Mouse (Mus musculus): Measurements from ENCODE around the gene Dnah3. TPM values are rescaled to one million over a fixed set of nuclear protein-coding genes. Genes with fewer than 3 reads are reported as not detected.
A peak's percentile ranks its signal among the peaks of the same experiment; 100 is the strongest.

Dnah3 gene
- polyA plus RNA-seq (2012; rRNA removed), result 0.01 TPM in 2 replicates

DNA sequence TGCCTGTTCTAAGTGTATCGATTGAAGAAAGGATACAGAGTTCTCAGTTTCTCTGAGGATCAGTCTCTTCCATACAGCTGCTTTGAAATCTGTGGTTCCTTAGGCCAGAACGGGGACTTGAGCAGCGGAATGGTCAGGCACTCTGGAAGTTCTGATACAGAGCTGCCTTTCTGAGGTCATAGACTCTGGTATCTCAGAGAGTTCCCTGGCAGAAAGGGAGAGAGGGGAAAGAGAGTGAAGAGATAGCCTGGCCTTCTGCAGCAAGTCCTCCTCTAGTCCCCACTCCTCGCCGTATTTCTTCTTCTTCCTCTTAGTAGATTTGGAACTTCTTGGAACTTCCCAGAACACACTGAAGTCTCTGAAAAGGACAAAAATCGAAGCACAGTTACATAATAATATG lies at the start of gene Dnah3:
Gene Dnah3, minus strand, starts transcription at position 101 of the 400 bp plus-strand sequence.
- DNase-seq (ENCODE audit: low spot score), result no peak

DNA sequence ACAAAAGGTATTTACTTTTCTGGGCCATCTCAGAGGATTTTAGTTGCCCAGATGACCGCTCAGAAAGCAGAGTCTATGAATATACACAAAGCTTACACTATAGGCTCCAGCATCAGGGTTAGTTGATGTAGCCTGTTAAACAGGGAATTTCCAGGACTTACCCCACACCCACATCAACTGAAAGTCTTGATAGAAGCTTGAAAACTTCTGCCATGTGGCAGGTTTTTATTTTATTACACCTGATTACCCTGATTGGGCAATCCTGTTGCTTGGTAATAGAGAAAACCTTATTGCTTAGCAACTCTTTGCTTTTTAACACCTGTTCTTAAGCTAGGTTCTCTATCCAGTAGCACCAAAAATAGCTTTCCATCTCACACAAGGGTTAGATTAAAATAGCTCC lies 47.7 kb upstream of the Dnah3 start:
- no peak for DNase-seq (ENCODE audit: low spot score)

DNA sequence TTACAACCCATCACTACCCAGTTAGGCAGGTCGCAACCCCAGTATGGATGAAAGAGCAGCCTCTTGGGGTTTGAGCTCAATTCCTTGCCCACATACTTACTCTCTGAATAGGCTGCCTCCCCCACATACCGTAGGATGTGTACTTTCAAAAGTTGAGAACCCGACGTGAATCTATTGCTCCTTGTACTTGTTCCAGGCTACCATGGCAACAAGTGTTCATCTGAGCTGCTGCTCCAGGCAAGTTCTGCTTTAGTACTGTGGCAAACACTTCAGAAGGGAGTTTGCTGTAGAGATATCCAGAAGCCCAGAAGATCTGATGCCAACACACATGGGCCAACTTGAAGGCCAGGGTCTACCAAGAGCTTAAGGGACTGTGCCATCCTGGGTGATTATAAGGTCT lies 33.9 kb upstream of the Dnah3 start:
- DNase-seq (ENCODE audit: low spot score), result no peak

DNA sequence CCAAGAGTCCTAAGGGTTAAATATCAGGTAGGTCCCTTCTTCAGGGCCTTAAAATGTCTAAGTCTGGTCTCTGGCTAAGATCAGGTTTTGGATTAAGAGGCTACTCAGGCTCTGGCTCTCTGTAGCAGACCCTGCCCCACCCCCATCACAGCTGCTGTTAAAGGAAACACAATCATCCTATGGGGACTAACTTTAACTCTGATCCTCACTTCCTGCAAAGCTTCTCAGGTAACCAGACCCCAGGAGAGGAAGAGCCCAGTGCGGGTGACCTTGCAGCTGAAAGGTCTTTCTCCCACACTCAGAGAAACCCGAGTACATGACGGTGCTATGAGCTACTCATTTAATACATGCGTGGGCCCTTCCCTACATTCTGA lies 32.6 kb upstream of the Dnah3 start:
- no peak for DNase-seq (ENCODE audit: low spot score)

DNA sequence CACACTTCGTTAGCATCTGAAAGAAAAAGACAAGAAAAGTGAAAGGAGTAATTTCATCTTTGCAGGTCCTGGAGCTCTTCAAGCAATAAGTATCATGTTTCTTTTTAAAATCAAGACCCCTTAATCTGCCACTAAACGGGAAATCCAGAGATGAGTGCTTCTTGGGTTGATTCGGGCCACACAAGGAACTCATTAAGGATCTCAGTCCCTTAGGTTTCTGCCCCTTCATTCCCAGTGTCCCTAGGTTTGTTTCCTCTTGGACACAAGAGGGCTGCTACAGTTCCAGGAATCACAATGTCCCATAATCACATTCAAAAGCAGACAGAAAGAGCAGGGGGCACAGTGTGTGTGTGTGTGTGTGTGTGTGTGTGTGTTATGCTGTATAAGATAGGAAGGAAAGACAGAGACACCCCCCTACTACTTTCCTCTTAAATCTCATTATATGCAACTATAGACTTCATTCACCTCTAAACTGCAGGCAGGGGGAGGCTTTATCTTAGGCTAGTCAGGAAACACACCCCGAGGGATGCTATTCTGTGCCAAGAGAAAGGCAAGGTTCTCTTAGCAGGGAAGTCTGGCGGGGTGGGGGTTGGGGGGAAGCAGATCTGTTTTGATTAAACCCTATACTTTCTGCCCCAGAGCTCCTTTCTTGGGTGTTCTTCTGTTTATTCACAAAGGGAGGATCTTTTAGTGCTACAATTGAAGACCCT lies 32.1 kb upstream of the Dnah3 start:
- no peak for DNase-seq (ENCODE audit: low spot score)

DNA sequence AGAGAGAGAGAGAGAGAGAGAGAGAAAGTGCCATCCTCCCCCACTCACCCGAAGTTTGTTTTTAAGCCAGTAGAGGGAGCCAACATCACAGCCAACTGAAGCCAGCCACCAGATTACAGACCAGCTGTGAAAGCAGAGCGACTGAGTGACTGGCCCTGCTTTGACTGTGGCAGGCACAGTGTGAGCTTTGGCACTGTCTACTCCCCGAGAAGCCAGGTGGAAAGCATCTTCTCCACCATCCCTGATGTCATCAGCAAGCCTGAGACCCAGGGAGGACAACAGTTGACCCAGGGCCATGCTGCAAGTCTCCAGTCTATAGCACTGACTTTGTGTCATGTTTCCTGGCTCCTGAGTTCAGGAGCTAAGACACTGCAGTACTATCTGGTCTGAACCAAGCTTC lies 29.8 kb upstream of the Dnah3 start:
- peak; percentile 36 for DNase-seq (ENCODE audit: low spot score)

DNA sequence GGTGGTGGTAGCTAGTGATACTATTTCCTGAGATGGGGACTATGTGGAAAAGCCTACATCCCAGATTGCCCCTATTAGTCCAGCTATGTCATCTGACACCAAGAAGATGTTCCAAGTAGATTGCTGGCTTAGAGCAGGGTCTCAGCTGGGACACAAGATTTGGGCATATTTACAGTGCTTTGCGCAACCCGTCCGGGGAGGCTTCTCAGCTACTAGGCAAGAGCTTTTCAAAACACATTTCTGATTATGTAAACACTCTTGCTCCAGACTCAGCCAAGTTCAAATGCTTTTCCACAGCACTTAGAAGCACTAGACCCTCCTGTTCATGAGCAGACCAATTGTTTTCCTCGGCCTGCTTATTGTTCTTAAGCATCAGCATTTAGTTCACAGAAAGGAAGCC lies 28.7 kb upstream of the Dnah3 start:
- DNase-seq (ENCODE audit: low spot score), result no peak

DNA sequence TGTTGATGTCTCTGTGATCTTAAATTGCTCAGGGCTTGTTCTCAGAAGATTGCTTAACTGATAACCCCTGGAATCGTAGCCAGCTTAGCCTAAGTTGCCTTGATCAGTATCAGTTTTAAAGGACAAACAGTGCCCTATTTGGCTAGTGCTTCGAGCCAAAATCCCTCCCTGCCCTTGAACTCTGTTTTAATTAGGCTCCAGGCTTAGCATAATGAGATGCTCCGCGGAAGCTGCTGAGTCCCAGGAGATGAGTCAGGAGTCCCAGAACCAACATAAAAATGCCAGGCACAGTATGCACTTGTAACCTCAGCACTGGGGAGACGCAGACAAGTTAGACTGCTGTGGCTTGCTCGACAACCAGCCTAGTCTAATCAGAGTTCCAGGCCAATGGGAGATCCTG lies 22.4 kb upstream of the Dnah3 start:
- no peak for DNase-seq (ENCODE audit: low spot score)

DNA sequence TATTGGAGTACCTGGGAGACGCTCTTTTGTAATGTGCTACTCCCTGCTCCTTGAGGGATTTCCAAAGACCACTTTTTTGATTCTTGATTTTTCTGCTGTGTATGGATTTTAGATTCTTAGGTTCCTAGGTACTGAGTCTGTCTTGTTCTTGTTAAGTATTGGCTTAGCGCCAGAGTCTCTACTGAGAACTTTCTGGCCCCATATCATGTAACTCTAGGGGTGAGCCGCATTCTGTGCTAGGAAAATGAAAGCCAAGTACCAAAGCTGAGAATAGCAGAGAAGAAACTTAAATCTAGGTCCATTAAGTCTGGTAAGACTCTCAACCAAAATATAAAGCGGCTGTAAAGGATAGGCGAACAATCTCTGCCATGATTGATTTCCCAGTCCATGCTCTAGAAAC lies 21.9 kb upstream of the Dnah3 start:
- DNase-seq (ENCODE audit: low spot score), result no peak

DNA sequence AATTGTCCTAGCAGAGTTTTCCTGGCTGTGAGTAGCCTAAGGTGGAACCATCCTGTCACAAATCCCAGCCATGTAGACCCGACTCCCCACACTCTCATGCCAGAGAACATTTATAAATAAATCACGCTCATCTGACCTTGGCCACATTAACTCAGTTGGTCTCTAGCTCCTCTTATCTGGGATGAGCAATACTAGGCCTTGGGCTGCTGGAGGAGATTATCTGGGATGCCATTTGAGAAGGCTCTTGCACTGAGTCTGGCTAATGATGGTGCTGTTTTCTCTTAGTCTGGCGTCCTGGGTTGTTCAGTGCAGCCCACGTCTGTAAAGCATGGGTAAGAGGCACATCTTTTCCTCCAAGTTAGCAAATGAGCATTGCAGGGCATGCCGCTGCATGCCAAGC lies 14.6 kb upstream of the Dnah3 start:
- DNase-seq (ENCODE audit: low spot score), result no peak

DNA sequence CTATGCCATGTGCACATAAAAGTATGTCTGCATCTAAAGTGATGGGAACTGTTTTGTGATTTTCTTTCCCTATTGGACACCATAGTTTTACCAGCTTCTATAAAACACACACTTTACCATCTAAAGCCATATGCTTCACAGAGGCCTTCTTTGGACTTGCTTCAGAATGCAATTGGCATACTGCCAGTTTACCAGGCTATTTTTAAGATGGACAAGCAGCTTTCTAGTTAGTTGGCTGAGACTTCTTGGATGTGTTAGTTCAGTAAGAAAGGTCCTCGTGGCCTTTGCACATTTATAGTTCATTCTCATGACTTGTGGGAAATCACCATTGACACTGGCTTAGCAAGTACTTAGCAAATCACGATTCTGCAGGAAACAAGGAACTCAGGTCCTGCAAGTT lies 11.3 kb upstream of the Dnah3 start:
- no peak for DNase-seq (ENCODE audit: low spot score)

DNA sequence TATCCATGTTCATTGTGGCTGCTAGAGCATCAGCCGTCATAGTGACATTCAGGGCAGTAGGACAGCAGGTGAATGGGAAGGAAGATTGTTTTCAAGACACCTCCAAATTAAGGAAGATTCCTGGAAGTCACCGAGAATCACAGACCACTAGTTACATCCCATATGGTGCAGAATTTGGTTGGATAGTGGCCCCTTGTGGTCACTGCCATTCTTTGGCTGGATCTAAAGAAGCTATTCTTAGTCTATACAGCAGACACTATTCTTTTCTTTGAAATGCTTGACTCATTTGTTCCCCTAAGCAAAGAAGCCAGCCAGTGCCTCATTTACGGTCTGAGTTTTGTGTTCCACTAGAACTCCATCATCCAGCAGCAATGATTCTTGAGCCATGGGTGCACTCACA lies 9.9 kb upstream of the Dnah3 start:
- DNase-seq (ENCODE audit: low spot score), result no peak

DNA sequence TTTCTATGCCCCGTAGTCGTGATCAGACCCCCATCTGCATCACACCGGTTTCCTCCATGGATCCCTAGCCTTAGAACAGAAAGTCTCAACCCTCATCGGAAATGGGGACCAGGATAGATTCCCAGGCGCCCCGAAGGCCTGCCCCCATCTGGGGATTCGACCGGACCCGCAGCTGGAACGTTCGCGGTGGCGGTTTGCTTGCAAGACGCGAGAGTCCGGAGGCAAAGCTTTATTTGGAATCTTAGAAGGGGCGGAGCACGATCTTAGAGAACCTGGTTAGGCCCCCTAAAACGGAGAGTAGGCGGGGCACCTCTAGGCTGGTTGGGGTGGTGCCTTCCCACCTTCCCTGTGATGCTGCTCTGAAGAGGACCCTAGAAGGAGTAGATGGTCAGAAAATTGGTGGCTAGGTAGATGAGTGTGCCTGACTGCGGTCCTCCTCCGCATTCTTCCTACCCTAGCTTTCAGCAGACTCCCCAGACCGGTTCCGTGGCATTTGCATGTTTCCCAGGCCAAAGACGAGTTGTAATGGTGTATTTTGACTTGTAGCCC lies 8.0 kb upstream of the Dnah3 start:
- peak; percentile 56 for DNase-seq (ENCODE audit: low spot score)

DNA sequence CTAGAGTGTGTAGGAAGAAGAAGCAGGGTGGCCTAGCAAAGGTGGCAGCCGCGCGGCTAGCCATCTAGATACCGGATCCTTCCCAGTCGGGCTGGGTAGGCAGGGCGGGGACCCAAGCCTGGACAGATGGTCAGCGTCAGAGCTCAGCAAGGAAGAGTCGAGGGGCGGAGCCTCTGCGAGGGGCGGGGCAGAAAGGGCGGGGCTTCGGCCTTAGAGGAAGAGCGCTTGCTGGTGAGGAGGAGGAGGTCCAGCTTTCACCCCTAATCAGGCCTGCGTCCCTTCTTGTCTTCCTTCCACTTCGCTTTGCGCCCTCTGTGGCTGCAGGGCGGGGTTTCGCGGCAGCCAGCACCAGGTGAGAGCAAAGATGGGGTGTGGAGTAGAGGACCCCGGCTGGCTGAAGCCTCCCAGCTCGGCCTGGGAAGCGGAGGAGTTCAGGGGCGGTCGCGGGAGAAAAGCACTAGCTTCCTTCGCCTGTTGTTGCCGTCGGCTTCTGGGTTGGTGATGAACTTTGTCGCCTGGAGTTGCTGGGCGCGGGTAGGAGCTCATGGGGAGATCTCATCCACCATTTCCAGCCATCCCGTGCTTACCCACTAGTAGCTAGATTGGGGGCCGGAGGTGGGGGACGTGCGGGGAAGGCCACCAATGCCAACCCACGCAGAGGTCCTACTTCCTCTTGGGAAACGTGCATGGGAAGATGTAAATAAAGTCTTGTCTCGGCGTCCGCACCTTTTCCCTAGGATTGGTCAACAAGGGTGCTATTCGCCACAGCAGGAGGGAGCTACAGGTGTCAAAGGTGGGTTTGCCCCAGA lies 7.3 kb upstream of the Dnah3 start, which contains the start of gene Tmem159:
Gene Tmem159, plus strand, starts transcription at position 190 of the 809 bp plus-strand sequence.
- DNase-seq (ENCODE audit: low spot score), result peak; percentile 74

DNA sequence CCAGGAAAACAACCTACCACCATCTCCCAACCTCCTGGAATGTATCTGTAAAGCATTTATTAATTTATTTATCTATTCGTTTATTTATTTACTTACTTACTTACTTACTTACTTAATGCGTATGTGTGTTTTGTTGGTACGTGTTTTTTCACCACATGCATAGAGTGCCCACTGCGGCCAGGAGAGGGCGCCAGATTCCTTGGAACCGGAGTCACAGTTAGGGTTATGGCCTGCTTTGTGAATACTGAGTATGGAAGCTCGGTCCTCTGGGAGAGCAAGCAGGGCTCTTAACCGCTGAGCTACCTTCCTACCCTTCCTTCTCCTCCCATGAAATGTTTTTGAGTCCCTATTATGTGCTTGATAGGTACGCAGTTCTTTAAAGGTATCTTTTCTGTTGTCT lies 3.3 kb upstream of the Dnah3 start:
- DNase-seq (ENCODE audit: low spot score), result peak; percentile 70

DNA sequence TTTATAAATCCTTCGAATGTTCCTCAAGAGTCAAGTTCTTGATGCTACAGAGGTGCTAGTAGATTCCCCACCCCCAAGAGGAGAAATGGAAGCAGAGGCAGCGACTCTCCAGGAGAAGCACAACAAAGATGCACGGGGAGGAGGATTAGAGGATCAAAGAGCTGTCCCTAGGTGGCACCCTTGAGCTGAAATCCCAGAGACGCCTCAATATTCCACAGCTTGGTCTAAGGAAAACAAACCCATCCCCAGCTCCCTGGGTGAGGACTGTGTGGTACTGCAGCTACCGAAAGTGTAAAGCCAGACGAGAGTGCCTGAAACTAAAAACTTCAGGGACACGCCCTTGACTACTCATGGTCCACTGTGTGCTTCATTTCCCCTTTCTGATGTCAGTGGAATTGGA lies 2.8 kb upstream of the Dnah3 start:
- no peak for DNase-seq (ENCODE audit: low spot score)

DNA sequence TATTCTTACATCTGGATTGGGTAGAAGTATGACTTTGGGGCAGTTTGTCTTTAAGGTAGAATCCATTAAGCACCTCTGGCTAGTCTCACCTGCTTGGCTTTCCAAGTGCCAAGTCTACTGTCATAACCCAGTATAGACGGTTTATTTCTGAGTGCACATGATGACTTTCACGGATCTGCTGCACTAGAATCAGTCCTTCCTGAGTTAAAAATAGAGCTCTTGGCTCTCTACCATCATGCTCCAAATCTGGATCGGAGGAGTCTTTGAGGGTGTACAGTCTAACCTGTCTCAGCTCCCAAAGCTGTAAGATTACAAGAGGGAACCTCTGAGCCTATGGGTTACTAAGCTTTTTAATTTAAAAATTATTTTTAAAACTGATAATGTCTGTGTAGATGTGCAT lies 864 bp downstream of the Dnah3 start:
- DNase-seq (ENCODE audit: low spot score), result no peak

DNA sequence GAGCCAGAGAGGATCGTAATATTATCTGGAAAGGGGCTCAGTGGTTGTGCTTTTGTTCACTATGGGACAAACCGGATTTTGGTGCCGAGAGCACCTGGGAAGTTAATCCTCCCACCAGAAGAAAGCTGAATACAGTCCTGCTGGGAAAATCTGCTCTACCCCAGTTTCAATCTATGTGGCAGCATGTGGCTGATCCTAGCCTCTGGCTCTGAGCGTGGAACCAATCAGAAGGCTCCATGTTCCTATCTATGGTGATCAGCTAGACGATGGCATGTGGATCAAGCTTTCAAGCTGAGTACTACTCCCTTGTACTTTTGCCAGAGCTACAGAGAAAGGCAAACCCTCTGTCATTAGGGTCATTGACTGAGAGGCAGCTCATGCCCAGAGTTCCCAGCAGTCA lies 2.0 kb downstream of the Dnah3 start:
- DNase-seq (ENCODE audit: low spot score), result no peak

DNA sequence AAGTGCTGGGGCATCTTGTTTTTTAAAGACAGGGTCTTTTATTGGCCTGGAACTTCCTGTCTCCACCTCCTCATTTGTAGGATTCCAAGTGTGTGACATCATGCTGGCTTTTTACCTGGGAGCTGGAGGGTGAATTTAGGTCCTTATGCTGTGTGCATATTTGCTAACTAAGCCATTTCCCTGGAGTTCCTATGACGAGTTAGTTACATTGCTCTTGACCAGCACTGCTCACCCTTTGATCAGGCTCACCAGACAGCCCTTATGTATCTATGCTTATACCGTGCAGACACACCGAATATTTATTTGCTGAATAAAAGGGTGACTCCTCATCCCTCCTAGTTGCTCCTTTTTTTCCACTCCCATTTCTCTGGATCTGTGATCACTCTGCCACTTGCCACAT lies 14.9 kb downstream of the Dnah3 start:
- no peak for DNase-seq (ENCODE audit: low spot score)

DNA sequence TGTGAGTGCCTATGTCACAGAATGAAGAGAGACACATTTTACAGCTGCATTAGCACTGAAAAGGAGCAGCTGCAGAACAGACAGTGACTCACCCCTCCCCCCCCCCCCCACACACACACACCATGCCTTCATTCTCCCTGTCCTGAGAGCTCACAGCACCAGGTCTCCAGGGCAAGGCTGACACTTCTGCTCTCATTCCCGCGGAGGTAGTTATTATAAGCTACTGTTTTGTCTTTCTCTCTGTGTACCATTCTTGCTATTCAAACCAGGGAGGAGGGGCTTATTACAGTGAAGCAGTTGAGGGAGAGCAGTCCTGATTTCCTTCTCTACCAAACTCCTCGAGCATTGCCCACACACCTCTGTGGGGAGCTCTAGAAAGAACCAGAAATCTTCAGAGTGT lies 25.9 kb downstream of the Dnah3 start:
- DNase-seq (ENCODE audit: low spot score), result no peak

DNA sequence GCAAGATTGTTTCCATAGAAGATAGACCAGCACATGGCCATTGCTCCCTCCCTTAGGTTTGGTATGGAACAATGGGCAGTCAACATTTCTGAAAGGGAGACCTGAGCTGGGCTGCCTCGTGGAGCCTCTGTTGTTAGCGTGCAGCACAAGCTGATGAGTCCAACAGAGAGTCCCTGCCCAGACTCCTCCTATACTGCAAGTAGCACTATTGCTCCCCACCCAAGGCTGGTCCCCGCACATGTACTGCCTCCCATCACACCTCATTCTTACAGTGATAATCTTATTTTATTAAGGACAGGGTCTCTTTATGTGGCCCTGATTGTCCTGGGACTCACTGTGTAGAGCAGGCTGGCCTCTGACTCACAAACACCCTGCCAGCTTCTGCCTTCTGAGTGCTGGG lies 27.0 kb downstream of the Dnah3 start:
- no peak for DNase-seq (ENCODE audit: low spot score)

DNA sequence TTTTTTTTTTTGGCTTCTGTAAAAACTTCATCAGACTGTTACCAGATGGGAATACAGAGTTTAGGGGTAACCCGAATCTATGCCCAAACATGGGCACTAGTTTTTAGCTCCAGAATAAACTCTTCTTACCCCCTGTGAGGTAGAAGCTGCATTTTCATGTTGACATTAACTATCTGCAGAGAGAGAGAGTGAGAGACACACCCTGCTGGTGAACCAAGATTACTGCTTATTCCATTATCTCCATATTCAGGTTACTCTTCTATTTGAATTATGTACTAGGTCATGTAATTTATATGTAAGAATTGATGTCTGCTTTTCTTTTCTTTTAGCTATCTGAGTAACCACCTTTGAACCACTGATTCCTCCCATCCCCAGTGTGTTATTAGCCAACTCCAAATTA lies 31.0 kb downstream of the Dnah3 start:
- DNase-seq (ENCODE audit: low spot score), result no peak

DNA sequence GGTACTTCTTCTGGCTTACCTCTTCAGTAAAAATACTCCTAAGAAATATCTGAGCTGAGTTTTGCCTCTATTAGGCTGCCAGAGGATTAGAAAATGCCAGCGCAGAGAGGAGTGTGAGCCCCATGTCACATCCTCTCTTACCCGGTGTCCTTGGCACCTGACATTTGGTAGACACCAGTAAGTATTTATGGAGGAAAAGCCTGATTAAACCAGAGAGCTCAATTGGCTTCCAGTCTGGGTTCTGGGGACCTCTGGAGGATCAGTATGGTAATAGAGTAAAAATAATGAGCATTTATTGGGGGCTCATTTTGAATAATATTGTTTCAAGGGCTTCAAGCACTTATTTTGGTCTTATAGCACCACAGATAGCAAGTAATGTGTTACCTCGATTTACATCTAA lies 39.6 kb downstream of the Dnah3 start:
- no peak for DNase-seq (ENCODE audit: low spot score)
